Mouse (Mus musculus) intestine, postnatal 0 days (tissue): ENCODE measurements around the gene Eef1a2. TPM values are rescaled to one million over a fixed set of nuclear protein-coding genes. Genes with fewer than 3 reads are reported as not detected.
A peak's percentile ranks its signal among the peaks of the same experiment; 100 is the strongest.

Experiments
- ATAC-seq: fragments of 200-750 bp; cut with Nextera tagmentation; 2 replicates; pipeline ENCODE4 v1.8.0; 2017; ENCODE audit warnings: mild to moderate bottlenecking, moderate TSS enrichment, moderate library complexity
- H3K27ac ChIP-seq: fragments of 300-500 bp; sonication (generic); 2 replicates; pipeline ENCODE4 v1.5.1; 2014; ENCODE audit warnings: mild to moderate bottlenecking, low read depth, low read length, moderate library complexity
- H3K27me3 ChIP-seq: fragments of 300-500 bp; sonication (generic); replicated peaks from 2 replicates; pipeline ENCODE4 v1.6.1; 2014; ENCODE audit warnings: low read length, mixed read lengths; ENCODE audit not compliant: control insufficient read depth, insufficient read depth
- H3K36me3 ChIP-seq: fragments of 300-500 bp; sonication (generic); 2 replicates; pipeline ENCODE4 v1.6.1; 2014; ENCODE audit warnings: mild to moderate bottlenecking, moderate library complexity; ENCODE audit not compliant: control insufficient read depth, insufficient read depth
- H3K4me1 ChIP-seq: fragments of 300-500 bp; sonication (generic); replicated peaks from 2 replicates; pipeline ENCODE4 v1.6.1; 2014; ENCODE audit warnings: antibody characterized with exemption, low read length, mixed read lengths; ENCODE audit not compliant: control insufficient read depth, insufficient read depth
- H3K4me2 ChIP-seq: fragments of 300-500 bp; sonication (generic); replicated peaks from 2 replicates; pipeline ENCODE4 v1.6.1; 2014; ENCODE audit warnings: low read depth, mild to moderate bottlenecking, moderate library complexity
- H3K4me3 ChIP-seq: fragments of 300-500 bp; sonication (generic); 2 replicates; pipeline ENCODE4 v1.5.1; 2014; ENCODE audit warnings: low read depth, low read length
- H3K9ac ChIP-seq: fragments of 300-500 bp; sonication (generic); 2 replicates; pipeline ENCODE4 v1.6.1; 2014; ENCODE audit warnings: mild to moderate bottlenecking, low read depth, low read length
- H3K9me3 ChIP-seq: fragments of 300-500 bp; sonication (generic); 2 replicates; pipeline ENCODE4 v1.6.1; 2016; ENCODE audit warnings: mixed run types; ENCODE audit not compliant: control insufficient read depth
- CTCF ChIP-seq: sonication (generic); IDR thresholded peaks from 2 replicates; pipeline ENCODE4 v1.5.1; 2016; ENCODE audit warnings: low read depth, mild to moderate bottlenecking, control low read depth, antibody characterized with exemption, moderate library complexity
- WGBS: fragments of 180-500 bp; shearing (Covaris S2); extraction: QIAGEN DNeasy Blood & Tissue Kit; methylation state at CpG from one replicate; pipeline ENCODE4 v1.1.7; 2014; 5-methylcytosine and 5-hydroxymethylcytosine counted together
- polyA plus RNA-seq: library from polyadenylated mRNA; unstranded; fragments of >200 nt; fragmentation: Nextera tagmentation; extraction: Ambion mirVana; gene quantifications from 2 replicates; pipeline ENCODE4 v1.2.1, GENCODE M21; 2015

The Eef1a2 gene
- polyA plus RNA-seq, 1 experiment from 2014 or later = 0.38 TPM

DNA sequence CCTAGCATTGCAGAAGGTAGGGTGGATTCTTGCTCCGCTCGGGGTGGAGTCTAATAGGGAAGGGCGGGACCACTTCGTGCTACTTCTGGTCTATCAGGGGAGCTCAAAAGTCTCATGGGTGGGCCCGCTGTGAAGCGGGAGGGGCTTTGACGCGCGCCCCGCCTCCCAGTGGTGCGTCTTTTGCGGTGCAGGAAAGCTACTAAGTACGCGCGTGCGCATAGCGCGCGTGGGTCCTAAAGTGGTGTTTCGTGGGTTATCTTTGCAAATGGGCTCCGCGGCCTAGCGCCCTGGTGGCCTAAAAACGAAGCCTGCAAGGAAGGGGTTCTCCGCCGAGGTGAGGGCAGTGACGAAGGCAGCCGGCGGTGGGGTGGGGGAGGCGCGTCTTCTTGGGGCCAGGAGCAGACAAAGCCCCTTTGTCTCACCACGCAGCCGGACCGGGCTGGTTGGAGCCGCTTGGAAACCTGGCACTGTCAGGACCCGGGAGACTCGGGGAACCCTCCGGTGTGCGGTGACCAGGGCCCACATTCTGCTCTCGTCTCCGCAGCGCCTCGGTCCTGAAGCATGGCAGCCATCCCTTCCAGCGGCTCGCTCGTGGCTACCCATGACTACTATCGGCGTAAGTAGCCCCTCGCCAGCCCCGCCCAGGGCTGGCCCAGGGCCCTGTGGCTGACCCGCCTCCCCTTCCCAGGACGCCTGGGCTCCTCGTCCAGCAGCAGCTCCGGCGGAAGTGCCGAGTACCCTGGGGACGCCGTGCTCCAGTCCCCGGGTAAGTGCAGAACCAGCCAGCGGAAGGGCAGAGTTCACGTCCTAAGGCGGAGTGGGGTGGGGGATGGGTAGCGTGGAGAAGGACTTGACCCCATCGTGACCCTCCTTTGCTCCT is 30.5 kb upstream of the Eef1a2 start, which contains the start of gene Ppdpf:
Ppdpf (plus strand) TSS at position 127 of the 880 bp plus-strand sequence.
- Histone ChIP-seq H3K4me1 (no peaks in the 10 kb centered on the region), H3K9me3 (no peaks in the 10 kb centered on the region), H3K27ac (peak within 1 kb of the TSS; percentile 95), H3K36me3 (no peaks in the 10 kb centered on the region; the same call in 1 of the 2 replicates), H3K4me2 (peak within 1 kb of the TSS; percentile 71), H3K27me3 (no peaks in the 10 kb centered on the region), H3K9ac (peak within 1 kb of the TSS; percentile 82), H3K4me3 (peak within 1 kb of the TSS; percentile 68)
- peak; percentile 92 for ATAC-seq
- 0 out of 2 replicates have a peak, but pooled peaks have one; percentile 37 for TF ChIP-seq CTCF
- WGBS = under 1% methylated on average over 63 of the region's 64 CpGs

DNA sequence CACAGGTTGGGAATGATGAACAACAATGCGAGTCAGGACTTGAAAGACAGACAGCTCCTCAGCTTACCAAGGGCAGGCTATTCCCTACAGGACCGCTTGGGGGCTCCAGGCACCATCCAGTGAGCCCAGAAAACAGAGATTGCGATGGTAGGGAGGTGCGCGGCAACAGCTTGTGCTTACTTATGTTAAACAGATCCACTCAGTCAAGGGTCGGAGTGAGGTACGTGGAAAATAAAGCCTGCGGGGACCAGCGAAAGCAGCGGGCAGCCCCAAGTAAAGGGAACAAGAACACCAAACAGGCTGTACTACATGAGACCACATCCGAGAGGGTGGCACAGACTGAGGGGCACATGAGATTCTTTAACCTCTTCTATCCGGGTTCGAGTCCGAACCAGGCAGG is 29.8 kb upstream of the Eef1a2 start:
- TF ChIP-seq CTCF = peak; percentile 99
- H3K9ac ChIP-seq = peak overlapping the region; percentile 82; the same call in 1 of the 2 replicates

DNA sequence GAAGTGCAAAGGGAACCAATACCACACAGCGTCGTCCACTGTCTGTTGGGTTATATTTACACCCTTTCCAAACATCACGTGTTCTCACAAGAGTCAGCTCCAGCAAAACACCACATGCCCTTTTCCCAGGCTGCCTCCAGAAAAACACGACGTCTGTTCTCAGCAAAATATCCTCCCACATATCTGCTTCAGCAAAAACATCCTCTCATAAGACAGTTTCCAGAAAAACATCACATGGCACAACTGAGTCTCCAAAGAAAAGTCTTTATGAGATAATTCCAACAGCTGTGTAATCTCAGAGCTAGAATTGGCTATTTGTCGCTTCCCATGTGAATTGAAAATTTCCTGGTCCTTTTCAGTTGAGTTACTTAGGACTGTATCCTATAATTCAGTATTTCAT is 24.1 kb upstream of the Eef1a2 start:
- Histone ChIP-seq H3K9ac (no peak overlapping the region), H3K27ac (no peak overlapping the region), H3K4me2 (no peak overlapping the region), H3K4me1 (no peaks in the 10 kb centered on the region), H3K4me3 (no peak overlapping the region), H3K9me3 (no peaks in the 10 kb centered on the region), H3K36me3 (no peaks in the 10 kb centered on the region), H3K27me3 (no peaks in the 10 kb centered on the region)
- TF ChIP-seq CTCF = no peak
- WGBS = 71% methylated on average over 6 of the region's 6 CpGs
- ATAC-seq = no peak

More for the DNA sequence above, 29.8 kb upstream of the Eef1a2 start:
- peak; percentile 79 for ATAC-seq
- Histone ChIP-seq H3K4me1 (no peaks in the 10 kb centered on the region), H3K4me3 (peak overlapping the region; percentile 68), H3K36me3 (no peaks in the 10 kb centered on the region; the same call in 1 of the 2 replicates), H3K27ac (peak overlapping the region; percentile 95), H3K4me2 (peak overlapping the region; percentile 71), H3K9me3 (no peaks in the 10 kb centered on the region), H3K27me3 (no peaks in the 10 kb centered on the region)
- under 1% methylated on average over 14 of the region's 14 CpGs for WGBS

DNA sequence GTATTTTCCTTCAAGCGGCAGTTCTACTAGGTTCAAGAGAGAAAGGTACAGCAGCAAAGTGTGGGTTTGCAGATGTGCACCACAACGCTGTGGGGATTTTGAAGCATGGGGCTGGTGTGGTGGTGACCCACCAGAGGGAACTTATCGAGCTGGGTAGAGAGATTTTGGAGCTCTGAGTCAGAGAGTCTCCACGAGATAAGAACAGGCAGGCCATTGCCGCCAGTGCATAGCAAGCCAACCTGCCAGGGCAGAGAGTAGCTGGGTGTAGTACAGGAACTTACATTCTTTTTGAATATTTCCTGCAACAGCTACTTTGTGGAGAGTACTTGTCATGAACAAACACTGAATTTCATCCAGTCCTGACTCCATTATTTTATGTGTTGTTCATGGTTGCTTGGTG is 21.7 kb upstream of the Eef1a2 start:
- Histone ChIP-seq H3K9me3 (no peaks in the 10 kb centered on the region), H3K4me1 (no peaks in the 10 kb centered on the region), H3K27ac (no peak overlapping the region), H3K4me3 (no peak overlapping the region), H3K36me3 (no peaks in the 10 kb centered on the region), H3K4me2 (no peak overlapping the region), H3K9ac (no peak overlapping the region), H3K27me3 (no peaks in the 10 kb centered on the region)
- no peak for TF ChIP-seq CTCF
- WGBS = 74% methylated on average over 5 of the region's 5 CpGs
- no peak for ATAC-seq

GRCm38 (mm10) chr2:181178015-181178414 is 21.2 kb upstream of the Eef1a2 start:
- no peak for TF ChIP-seq CTCF
- WGBS = 80% methylated on average over 3 of the region's 3 CpGs
- H3K4me1 ChIP-seq = no peaks in the 10 kb centered on the region

GRCm38 (mm10) chr2:181174646-181175045 is 17.8 kb upstream of the Eef1a2 start:
- no peak overlapping the region for H3K4me3 ChIP-seq
- H3K9ac ChIP-seq = no peak overlapping the region
- no peaks in the 10 kb centered on the region for H3K36me3 ChIP-seq
- H3K4me2 ChIP-seq = no peak overlapping the region
- no peaks in the 10 kb centered on the region for H3K9me3 ChIP-seq
- no peaks in the 10 kb centered on the region for H3K4me1 ChIP-seq
- no peaks in the 10 kb centered on the region for H3K27me3 ChIP-seq
- no peak for TF ChIP-seq CTCF
- 86% methylated on average over 3 of the region's 3 CpGs for WGBS
- no peak for ATAC-seq
- no peak overlapping the region for H3K27ac ChIP-seq

More at GRCm38 (mm10) chr2:181178015-181178414, 21.2 kb upstream of the Eef1a2 start:
- Histone ChIP-seq H3K27ac (no peak overlapping the region), H3K9ac (no peak overlapping the region), H3K4me2 (no peak overlapping the region), H3K9me3 (no peaks in the 10 kb centered on the region), H3K27me3 (no peaks in the 10 kb centered on the region), H3K4me3 (no peak overlapping the region), H3K36me3 (no peaks in the 10 kb centered on the region)
- no peak for ATAC-seq
